Mouse (Mus musculus): ENCODE data around the gene Lypla2.
"Not testable (repeated sequence)": the region's sequence is repeated elsewhere in the genome, so short reads cannot be mapped to it uniquely, and the experiment has no call there.

Gene Lypla2

GRCm38 (mm10) chr4:135949911-135950310, 22.5 kb downstream of the Lypla2 start:
- DNase-seq (ENCODE audit: low spot score in 2 of 2) = no peak

DNA sequence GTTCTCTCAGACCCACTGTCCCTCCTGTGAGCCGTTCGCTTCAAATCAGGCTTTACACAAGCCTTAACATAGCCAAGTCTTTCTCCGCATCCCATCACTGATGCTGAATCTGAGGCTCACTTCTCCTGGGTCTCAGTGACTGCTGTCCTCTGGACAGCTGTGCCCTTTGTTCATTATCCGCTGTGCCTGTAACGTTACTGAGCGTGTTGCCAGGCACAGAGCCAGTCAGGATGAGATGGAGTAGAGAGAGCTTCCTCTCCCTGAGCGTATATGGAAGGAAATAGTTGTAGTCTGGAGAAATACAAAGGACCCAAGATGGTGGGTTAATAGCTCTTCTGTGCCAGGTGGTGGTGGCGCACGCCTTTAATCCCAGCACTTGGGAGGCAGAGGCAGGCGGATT, 23.0 kb downstream of the Lypla2 start:
- DNase-seq (ENCODE audit: low spot score in 2 of 2) = no peak

DNA sequence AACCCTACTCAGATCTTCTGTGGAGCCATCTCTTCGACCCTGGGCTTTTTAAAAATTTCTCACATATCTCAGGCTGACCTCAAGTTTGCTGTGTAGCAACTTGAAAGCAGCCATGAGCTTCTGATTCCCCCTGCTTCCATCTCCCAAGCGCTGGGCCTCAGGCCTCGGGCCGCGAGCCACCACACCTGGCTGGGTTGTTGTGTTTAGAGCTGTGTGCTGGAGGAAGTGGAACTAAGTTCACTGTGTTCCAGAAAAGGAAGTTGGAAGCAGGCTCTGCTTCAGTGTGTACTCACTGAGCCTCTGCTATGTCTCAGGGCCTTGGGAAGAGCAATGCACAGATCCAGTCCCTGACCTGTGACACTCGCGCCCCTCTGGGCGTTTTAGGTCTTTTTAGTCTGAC, 24.3 kb downstream of the Lypla2 start:
- DNase-seq (ENCODE audit: low spot score in 2 of 2) = no peak

- no peak for DNase-seq (ENCODE audit: low spot score in 2 of 2)
Measured at GRCm38 (mm10) chr4:135946659-135947301, 25.6 kb downstream of the Lypla2 start.

DNA sequence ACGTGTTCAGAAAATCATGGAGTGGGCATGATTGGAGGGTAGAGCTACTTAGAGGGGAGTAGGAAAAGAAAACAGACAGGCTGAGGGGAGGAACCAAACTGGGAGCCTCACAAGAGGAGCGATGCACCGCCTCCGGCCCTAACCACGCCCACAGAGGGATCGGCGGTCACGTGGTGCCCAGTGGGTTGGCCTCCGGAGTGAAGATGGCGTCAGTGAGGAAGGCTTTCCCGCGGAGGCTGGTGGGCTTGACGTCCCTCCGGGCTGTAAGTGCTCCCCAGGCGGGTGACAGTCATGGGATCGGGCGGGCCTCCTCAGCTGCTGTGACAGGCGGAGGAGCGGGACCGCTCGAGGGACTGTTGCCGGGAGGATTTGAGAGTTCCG, 26.2 kb downstream of the Lypla2 start, which contains the start of gene Hmgcl:
TSS of gene Hmgcl (plus strand) at position 171 of the 381 bp plus-strand sequence.
- DNase-seq (ENCODE audit: low spot score in 2 of 2) = peak; percentile 91 to 96

- no peak for DNase-seq (ENCODE audit: low spot score in 2 of 2)
Measured at GRCm38 (mm10) chr4:135945706-135946105, 26.7 kb downstream of the Lypla2 start.

GRCm38 (mm10) chr4:135943389-135943788, 29.0 kb downstream of the Lypla2 start:
- DNase-seq (ENCODE audit: low spot score in 2 of 2) = no peak

DNA sequence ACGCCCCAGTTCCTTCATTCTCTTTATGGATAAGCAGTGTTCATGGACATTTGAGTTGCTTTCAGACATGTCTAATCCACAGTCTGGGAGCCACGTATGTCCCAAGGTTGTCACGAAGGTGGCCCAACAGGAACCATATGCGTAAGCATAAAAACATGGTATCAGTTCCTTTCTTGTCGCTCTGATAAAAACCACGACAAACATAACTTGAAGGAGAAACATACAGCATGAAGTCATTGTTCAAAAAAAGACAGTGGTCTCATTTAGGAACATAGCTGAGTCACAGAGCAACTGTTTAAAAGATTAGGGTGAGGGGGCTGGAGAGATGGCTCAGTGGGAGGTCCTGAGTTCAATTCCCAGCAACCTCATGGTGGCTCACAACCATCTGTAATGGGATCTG, 30.2 kb downstream of the Lypla2 start:
- no peak for DNase-seq (ENCODE audit: low spot score in 2 of 2)

DNA sequence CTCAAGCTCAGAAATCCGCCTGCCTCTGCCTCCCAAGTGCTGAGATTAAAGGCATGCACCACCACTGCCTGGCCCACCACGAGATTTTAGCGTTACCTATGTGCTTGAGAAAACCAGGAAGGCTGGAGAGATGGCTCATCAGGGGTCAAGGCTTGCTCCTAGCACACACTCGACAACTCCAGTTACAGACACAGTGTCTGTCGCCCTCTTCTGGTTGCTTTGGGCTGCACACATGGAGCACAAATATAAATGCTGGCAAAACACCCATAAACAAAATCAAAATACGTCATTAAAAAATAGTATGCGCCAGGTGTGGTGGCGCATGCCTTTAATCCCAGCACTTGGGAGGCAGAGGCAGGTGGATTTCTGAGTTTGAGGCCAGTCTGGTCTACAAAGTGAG, 31.4 kb downstream of the Lypla2 start:
- DNase-seq (ENCODE audit: low spot score in 2 of 2) = not testable (repeated sequence)

- DNase-seq (ENCODE audit: low spot score in 2 of 2) = no peak
Measured at GRCm38 (mm10) chr4:135938858-135939257, 33.6 kb downstream of the Lypla2 start.

GRCm38 (mm10) chr4:135935502-135935901, 36.9 kb downstream of the Lypla2 start:
- DNase-seq (ENCODE audit: low spot score in 2 of 2) = no peak

DNA sequence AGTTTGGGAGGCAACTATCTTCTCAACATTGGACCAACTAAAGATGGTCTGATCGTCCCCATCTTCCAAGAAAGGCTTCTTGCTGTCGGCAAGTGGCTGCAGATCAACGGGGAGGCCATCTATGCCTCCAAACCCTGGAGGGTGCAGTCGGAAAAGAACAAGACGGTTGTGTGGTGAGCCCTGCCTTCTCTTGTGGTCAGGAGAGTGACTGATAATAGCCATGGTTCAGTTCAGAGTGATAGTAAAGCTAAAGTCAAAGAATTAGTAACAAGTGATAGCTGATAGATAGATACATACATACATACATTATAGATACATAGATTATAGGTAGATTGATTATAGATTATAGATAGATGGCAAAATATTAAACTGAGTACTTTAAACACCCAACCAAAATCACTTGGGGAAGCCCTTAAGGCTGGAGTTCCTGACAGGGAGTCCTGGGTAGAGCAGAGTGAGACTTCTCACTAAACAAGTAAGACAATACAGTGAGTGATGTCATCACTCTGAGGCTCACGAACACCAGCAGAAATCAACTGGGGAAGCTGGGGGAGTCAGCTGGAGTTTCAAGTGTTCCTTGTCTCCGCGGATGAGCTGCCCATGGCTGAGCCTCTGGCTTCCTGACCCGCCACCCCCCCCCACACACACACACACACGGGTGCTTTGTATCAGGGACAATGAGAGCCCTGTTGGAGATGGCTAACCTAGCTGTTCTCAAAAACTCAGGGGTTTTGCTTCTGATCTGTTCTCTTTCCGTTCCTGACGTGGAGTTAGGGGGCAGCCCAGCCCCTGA, 37.5 kb downstream of the Lypla2 start:
- DNase-seq (ENCODE audit: low spot score in 2 of 2) = no peak

- no peak for DNase-seq (ENCODE audit: low spot score in 2 of 2)
Measured at GRCm38 (mm10) chr4:135931832-135932231, 40.6 kb downstream of the Lypla2 start.

DNA sequence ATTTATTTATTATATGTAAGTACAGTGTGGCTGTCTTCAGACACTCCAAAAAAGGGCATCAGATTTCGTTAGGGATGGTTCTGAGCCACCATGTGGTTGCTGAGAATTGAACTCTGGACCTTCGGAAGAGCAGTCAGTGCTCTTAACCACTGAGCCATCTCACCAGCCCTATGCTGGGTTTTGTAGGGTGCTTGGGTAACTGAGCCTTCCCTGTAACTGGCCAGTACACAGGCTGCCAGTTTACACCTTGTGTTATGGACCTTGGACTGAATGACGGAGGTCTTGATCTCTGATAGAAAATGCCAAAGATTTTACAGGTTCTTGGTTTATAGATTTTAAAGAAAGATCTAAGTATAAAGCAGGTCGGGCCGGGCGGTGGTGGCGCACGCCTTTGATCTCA, 42.2 kb downstream of the Lypla2 start:
- DNase-seq (ENCODE audit: low spot score in 2 of 2) = no peak

GRCm38 (mm10) chr4:135929828-135930227, 42.6 kb downstream of the Lypla2 start:
- DNase-seq (ENCODE audit: low spot score in 2 of 2) = no peak

- no peak for DNase-seq (ENCODE audit: low spot score in 2 of 2)
Measured at GRCm38 (mm10) chr4:135929405-135929804, 43.0 kb downstream of the Lypla2 start.

DNA sequence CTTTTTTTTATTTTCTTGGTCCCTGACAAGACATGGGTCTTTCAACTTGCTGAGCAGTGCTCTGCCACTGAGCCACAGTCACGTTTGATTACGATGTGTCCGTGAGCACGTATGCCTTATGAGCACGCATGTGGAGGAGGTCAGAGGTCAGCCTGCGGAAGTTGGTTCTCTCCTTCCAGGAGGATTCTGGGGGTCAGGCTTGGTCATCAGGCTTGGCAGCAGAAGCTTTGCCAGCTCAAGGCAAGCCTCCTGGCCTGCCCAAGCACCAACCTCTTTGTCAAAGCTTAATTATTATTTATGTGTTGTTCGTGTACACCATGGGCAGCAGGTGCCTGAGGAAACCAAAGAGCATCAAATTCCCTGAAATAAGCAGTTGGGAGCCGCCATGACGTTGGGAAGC, 44.0 kb downstream of the Lypla2 start:
- no peak for DNase-seq (ENCODE audit: low spot score in 2 of 2)

DNA sequence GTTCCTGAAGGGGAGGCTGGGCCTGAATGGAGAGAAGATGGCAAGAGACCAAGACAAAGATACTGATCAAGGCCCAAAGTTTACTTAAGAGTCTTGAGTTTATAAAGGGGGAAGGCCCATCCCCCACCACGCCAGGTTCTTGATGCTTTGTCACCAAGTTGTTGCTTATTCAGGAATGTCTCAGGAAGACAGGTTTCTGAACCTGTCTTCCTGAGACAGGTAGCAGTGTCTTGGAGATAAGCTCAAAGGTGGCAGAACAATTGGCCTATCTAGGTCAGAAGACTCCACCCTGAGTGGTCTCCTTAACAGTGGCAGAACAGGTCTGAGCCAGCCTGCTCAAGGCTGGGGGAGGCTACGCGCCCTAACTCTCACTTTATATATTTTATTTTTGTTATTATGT, 45.6 kb downstream of the Lypla2 start:
- DNase-seq (ENCODE audit: low spot score in 2 of 2) = no peak

DNA sequence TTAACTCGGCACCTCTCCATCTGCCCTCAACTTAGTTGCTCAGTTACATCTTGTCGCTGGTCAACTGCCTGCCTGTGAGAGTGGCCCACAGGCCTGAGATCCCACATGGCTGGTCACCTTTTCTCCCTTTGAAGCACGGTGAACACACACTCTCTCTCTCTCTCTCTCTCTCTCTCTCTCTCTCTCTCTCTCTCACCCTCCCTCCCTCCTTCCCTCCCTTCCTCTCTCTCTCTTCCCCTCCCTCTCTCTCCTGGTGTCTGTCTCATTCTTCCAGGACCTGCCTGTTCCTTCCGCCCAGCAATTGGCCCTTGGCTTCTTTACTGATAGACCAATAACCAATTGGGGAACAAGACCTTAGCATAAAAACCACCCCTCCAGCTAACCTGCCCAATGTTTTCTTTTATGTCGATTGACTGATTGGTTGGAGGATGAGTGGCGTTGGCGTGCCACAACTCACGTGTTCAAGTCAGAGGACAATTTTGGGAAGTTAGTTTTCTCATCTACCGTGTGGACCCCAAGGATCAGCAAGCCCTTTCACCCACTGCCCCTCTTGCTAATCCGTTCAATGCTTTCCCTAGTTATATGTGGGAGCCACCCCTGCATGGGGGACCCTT, 46.1 kb downstream of the Lypla2 start:
- DNase-seq (ENCODE audit: low spot score in 2 of 2) = no peak

GRCm38 (mm10) chr4:135925341-135925740, 47.1 kb downstream of the Lypla2 start:
- DNase-seq (ENCODE audit: low spot score in 2 of 2) = no peak

DNA sequence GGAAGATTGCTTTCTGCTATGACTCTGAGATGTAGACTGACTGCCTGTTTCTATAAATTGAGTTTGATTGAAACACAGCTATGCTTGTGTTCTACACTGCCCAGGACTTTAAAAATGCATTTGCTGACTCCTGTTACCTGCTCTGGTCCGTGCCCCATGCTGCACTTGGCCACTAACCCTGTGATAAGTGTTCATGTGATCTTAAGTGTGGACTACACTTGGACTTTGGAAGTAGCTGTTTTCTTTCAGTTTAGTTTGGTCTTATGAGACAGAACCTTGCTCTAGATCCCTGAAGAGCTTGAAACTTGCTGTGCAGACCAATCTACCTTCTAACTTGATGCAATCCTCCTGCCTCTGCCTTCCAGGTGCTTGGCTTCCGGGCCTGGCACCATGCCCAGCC, 48.0 kb downstream of the Lypla2 start:
- DNase-seq (ENCODE audit: low spot score in 2 of 2) = no peak

- DNase-seq (ENCODE audit: low spot score in 2 of 2) = no peak
Measured at GRCm38 (mm10) chr4:135922190-135922589, 50.2 kb downstream of the Lypla2 start.

Data from frontal cortex, postnatal 14 days (tissue).